Mouse (Mus musculus) myocyte (in vitro differentiated cells): Measurements from ENCODE around the gene Midn.

ENCODE experiments used
- CEBPB ChIP-seq: IDR thresholded peaks from 2 replicates; pipeline ENCODE4 v1.6.1; 2011; ENCODE audit warnings: mild to moderate bottlenecking, moderate library complexity; ENCODE audit not compliant: poor library complexity, insufficient read depth, severe bottlenecking
- E2F4 ChIP-seq: IDR thresholded peaks from one replicate; pipeline ENCODE4 v1.6.1; 2011; ENCODE audit warnings: mild to moderate bottlenecking, control low read depth, moderate library complexity; ENCODE audit not compliant: insufficient read depth
- MAX ChIP-seq: IDR thresholded peaks from one replicate; pipeline ENCODE4 v1.6.1; 2011; ENCODE audit warnings: low read depth, mild to moderate bottlenecking, control low read depth
- MYOD1 ChIP-seq, 3 experiments: IDR thresholded peaks; one replicate each; pipeline ENCODE4 v1.6.1; 2011; ENCODE audit warnings: control low read depth in 2 of 3, low read depth in 2 of 3, mild to moderate bottlenecking in 2 of 3, moderate library complexity in 1 of 3; ENCODE audit not compliant: insufficient read length in 2 of 3, control insufficient read depth in 1 of 3
- MYOG ChIP-seq, 3 experiments: IDR thresholded peaks; one replicate each; pipeline ENCODE4 v1.6.1; 2011; ENCODE audit warnings: control low read depth in 2 of 3, low read depth in 2 of 3, mild to moderate bottlenecking in 2 of 3; ENCODE audit not compliant: insufficient read length in 2 of 3, control insufficient read depth in 1 of 3, insufficient read depth in 1 of 3
- POLR2A ChIP-seq: IDR thresholded peaks from one replicate; pipeline ENCODE4 v1.6.1; 2011; ENCODE audit warnings: low read depth, mild to moderate bottlenecking, control low read depth, moderate library complexity; ENCODE audit not compliant: insufficient read length
- POLR2AphosphoS2 ChIP-seq: IDR thresholded peaks from one replicate; pipeline ENCODE4 v1.6.1; 2011; ENCODE audit warnings: low read depth, control low read depth; ENCODE audit not compliant: insufficient read length
- REST ChIP-seq: IDR thresholded peaks from one replicate; pipeline ENCODE4 v1.6.1; 2011; ENCODE audit warnings: mild to moderate bottlenecking, control low read depth, moderate library complexity; ENCODE audit not compliant: insufficient read depth, insufficient read length
- SRF ChIP-seq: IDR thresholded peaks from one replicate; pipeline ENCODE4 v1.6.1; 2011; ENCODE audit warnings: low read depth; ENCODE audit not compliant: control insufficient read depth, insufficient read length
- TCF12 ChIP-seq: IDR thresholded peaks from one replicate; pipeline ENCODE4 v1.6.1; 2011; ENCODE audit warnings: mild to moderate bottlenecking, control low read depth; ENCODE audit not compliant: poor library complexity, insufficient read depth, severe bottlenecking
- USF1 ChIP-seq: IDR thresholded peaks from one replicate; pipeline ENCODE4 v1.6.1; 2011; ENCODE audit warnings: low read depth, mild to moderate bottlenecking, control low read depth, moderate library complexity

DNA sequence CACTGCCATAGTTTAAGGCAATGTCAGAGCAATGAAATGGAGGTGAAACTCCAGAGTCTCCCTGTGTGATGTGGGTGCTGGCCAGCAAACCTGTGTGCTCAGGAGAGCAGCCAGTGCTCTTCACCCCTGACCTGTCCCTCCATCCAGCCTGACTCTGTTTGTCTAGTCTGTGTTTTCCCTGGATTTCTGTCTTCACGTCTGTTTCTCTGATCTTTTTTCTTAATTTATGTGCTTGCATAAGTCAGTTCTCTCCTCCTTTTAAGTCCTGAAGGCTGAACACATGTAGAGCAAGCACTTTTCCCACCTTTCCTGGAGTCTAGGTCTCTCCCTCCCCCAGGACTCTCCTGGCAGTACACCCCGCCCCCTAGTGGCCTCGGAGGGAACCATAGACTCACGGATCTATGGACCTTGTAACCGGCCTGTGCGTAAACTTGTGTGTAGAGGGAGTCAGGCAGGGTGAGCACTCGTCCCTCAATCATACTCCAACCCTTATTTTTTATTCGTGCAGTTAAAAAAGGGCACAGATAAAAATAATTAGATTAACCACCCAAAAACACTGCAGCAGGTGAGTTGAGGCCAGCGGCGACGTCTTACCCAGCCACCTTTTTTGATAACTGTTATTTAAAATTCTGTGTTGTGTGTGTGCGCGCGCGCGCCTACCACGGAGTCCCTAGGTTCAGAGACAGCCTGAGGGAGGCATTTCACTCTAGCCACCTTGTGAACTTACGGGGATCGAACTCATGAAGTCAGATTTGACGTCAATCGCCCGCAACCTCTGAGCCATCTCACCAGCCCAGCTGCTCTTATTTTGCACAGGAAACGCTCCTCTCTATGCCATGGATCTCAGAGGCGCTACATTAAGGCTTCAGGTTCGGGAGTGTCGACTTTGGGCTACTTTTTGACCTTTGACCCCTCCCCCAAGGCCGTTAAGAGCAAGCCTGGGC, 33.5 kb upstream of the Midn start:
- TF ChIP-seq MYOG (IDR thresholded peaks at IDR 0.05; ENCODE audit: control insufficient read depth in 1 of 3, insufficient read depth in 1 of 3, insufficient read length in 2 of 3, low read depth in 2 of 3) (no peak), POLR2A (no peak), CEBPB (no peak), MYOD1 (IDR thresholded peaks at IDR 0.05; ENCODE audit: control insufficient read depth in 1 of 3, insufficient read length in 2 of 3, low read depth in 2 of 3) (no peak), POLR2AphosphoS2 (no peak), MAX (no peak), TCF12 (no peak), REST (no peak), SRF (no peak), E2F4 (no peak), USF1 (no peak)
